Mouse (Mus musculus) neutrophil, adult 5-6 weeks (primary cell): ENCODE data around the gene Psmd5. TPM values are rescaled to one million over a fixed set of nuclear protein-coding genes. Genes with fewer than 3 reads are reported as not detected.

Source experiments
- ATAC-seq: fragments of 151-379, 151-347 bp; 2 replicates; pipeline ENCODE4 v1.8.0; 2017; ENCODE audit warnings: mild to moderate bottlenecking, moderate TSS enrichment; ENCODE audit not compliant: insufficient number of reproducible peaks, poor library complexity, low FRiP score, severe bottlenecking; ENCODE audit errors: extremely low read depth
- total RNA-seq: library from RNA; stranded (forward); fragments of 200-1000 nt; gene quantifications from 2 replicates; pipeline ENCODE4 v1.2.3, GENCODE M21; 2017

The Psmd5 gene
- total RNA-seq, 1 experiment from 2014 or later = 17.7 TPM

DNA sequence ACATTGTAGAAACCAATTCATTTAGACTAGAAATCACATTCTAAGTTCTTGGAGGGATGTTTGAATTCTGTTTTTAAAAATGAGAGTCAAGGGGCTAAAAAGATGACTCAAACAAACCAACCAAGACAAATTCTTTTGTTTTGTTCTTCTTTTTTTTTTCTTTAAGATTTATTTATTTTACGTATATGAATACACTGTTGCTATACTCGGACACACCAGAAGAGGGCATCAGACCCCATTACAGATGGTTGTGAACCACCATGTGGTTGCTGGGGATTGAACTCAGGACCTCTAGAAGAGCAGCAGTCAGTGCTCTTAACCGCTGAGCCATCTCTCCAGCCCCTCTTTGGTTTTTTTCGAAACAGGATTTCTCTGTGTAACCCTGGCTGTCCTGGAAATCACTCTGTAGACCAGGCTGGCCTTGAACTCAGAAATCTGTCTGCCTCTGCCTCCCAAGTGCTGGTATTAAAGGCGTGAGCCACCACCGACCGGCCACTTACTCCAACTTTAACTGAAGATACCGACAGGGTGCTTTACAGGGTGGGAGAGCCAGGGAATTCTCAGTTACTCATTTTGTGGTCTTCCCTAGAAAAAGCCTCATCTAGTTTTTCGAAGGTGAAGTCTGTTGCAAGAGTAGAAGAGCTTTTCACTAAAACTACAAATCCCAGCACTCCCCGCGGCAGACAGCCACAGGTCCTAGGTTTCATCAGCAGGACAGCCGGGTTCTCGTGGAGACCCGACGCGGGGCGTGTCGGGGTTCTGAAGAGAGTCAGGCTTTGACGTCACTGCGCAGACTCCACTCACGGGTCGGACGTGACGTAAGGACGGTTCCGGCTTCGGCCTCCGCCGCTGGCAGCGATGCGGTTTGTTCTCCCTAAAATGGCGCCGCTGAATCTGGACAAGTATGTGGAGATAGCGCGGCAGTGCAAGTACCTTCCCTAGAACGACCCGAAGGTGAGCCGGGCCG is 73.0 kb downstream of the Psmd5 start:
- peak; percentile 97 for ATAC-seq

DNA sequence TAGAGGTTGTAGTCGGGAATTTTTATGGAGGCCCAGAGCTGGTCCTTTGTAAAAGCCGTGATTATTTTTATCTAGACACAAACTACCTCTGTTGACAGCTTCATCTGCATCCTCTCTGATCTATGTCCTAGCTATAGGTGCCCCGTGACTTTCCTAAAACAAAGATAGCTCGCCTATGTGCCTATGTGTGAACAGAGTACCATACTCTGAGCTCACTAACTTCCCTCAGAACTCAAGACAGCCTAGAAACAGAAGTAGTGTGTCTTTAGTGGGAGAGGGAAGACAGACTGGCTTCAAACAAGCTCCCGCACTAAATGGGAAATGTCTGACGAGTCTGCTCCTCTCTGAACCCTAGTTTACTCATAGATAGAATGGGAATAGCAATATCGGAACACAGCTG is 74.4 kb downstream of the Psmd5 start:
- ATAC-seq = no peak

Other genes with a start within 250 kb of the Psmd5 start
- gene Gapvd1, start 119.7 kb downstream of the Psmd5 start, total RNA-seq = 118 and 132 TPM in 2 replicates
- gene Hspa5, start 103.0 kb downstream of the Psmd5 start, total RNA-seq = 603 and 618 TPM in 2 replicates
- 9.7 and 16.6 TPM in 2 replicates for gene Rabepk, start 75.1 kb downstream of the Psmd5 start, total RNA-seq
- 94.5 and 100 TPM in 2 replicates for gene Fbxw2, start 48.7 kb downstream of the Psmd5 start, total RNA-seq
- not detected in 2 replicates for gene Gm34653, start 42.0 kb downstream of the Psmd5 start, total RNA-seq
- gene Cutal, start 572 bp downstream of the Psmd5 start, total RNA-seq = not detected in 2 replicates
- 3.9 and 5.1 TPM in 2 replicates for gene Phf19, start 39.1 kb upstream of the Psmd5 start, total RNA-seq
- 31.1 and 31.3 TPM in 2 replicates for gene Traf1, start 86.8 kb upstream of the Psmd5 start, total RNA-seq
- not detected in 2 replicates for gene Hc, start 186.5 kb upstream of the Psmd5 start, total RNA-seq
- 1.7 and 2.7 TPM in 2 replicates for gene AI182371, start 226.6 kb upstream of the Psmd5 start, total RNA-seq
- 218 and 252 TPM in 2 replicates for gene Cntrl, start 234.5 kb upstream of the Psmd5 start, total RNA-seq